Mouse (Mus musculus) stomach, postnatal 0 days (tissue): Measurements from ENCODE around the gene Ccdc155.

Experiments used
- CTCF ChIP-seq: IDR thresholded peaks from 2 replicates; pipeline ENCODE4 v1.5.1; 2016; ENCODE audit warnings: antibody characterized with exemption, low read depth, mild to moderate bottlenecking, moderate library complexity
- EP300 ChIP-seq: optimal IDR thresholded peaks from 2 replicates; pipeline ENCODE3; 2016; ENCODE audit warnings: antibody characterized with exemption

GRCm38 (mm10) chr7:45235656-45236180, 31.0 kb upstream of the Ccdc155 start:
- TF ChIP-seq CTCF (no peak), EP300 (no peak)
